Mouse (Mus musculus) layer of hippocampus, postnatal 14 days (tissue): ENCODE results near the gene C1s1. TPM values are rescaled to one million over a fixed set of nuclear protein-coding genes. Genes with fewer than 3 reads are reported as not detected.
"Not testable (repeated sequence)": the region's sequence is repeated elsewhere in the genome, so short reads cannot be mapped to it uniquely, and the experiment has no call there.

ENCODE experiments used
- DNase-seq, 2 experiments: peaks; one replicate each; pipeline ENCODE4 v3.0.0; 2021 to 2022; ENCODE audit warnings: low spot score in 2 of 2, mixed read lengths in 1 of 2
- long read RNA-seq, 2 experiments: library from polyadenylated mRNA; stranded (forward); transcript quantifications; one replicate each; pipeline ENCODE4 v2.0.0; 2021
- total RNA-seq, 2 experiments: library from RNA; stranded (reverse); gene quantifications; 2 replicates each; pipeline ENCODE4 v1.2.3; 2021

The C1s1 gene
- 1 to 10 TPM; 1.7 to 2.2 TPM for total RNA-seq
- long read RNA-seq, experiment 1: 0 reads
- long read RNA-seq, experiment 2: 0 reads

DNA sequence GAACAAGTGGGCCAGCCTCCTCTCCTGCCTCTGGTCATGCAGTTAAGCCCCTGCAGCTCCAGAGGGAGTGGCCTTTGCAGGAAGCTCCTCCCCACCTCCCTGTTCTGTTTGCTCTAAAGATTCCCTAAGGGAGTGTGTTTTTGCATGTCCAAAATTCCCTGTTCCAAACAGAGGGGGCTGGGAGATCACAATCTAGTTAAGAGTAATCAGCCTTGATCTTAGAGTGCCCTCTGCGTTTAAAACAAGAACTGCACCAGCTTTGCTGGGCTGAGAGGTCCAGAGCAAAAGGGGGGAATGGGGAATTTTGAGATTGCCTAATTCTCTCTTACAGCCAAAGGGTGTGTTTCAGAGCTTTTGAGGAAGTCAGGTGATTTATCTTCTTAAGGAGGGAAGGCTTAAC lies at the start of gene C1s1:
Gene C1s1 (minus strand): TSS at position 76 of the 400 bp plus-strand sequence.
- peak; percentile 25 to 44 for DNase-seq

DNA sequence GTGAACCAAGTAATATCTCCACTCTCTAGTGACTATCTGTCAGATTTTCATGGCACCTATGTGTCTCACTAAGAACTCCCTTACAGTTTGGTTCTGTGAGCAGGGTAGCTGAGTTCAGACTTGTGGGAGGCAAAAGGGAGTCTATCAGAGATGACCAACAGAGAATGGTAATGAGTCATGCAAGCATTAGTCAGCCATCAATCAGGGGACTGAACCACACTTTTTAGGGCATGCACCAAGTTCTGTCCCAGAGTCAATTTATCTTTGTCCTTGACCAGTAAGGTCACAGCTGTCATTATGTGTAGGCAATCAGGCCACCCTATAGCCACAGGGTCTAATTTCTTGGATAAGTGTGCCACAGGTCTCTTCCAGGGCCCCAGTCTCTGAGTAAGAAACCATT lies 46.6 kb upstream of the C1s1 start:
- DNase-seq: no peak

DNA sequence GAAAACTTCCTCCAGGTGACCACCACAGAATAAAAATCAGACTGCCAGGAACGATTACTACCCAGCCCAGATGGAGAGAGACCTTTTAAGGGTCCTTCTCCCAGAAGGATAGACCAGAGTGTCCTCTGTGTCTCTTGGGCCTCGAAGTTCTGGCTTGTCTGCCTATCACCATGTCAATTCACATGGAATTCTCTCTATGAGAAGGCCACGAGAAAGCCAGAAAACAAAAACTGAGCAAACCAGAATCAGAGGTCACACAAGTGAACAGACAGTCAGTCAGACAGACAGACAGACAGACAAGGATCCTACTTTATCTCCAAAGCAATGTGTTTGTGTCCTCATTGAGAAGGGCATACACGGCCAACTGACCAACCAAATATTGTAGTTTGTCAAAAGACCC lies 44.1 kb upstream of the C1s1 start:
- no peak for DNase-seq

- no peak for DNase-seq
Measured at GRCm38 (mm10) chr6:124585761-124586160, 43.6 kb upstream of the C1s1 start.

DNA sequence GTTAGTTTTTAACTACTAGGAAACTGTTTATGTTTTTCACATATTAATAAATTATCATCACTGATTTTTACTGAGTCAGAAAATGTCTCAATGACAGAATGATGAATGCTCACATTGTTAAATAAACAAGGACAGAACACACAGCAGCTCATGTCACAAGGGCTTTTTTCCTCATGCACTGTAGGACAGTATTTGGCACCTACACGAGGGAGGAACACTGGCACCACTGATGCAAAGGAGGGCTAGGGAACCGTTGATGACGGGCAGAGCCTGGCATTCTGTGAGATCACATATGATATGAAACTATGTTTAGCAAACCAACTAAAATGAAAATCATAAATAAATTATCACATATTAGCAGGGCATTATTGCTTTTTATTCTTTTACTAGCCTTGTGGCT lies 42.8 kb upstream of the C1s1 start:
- DNase-seq: no peak

DNA sequence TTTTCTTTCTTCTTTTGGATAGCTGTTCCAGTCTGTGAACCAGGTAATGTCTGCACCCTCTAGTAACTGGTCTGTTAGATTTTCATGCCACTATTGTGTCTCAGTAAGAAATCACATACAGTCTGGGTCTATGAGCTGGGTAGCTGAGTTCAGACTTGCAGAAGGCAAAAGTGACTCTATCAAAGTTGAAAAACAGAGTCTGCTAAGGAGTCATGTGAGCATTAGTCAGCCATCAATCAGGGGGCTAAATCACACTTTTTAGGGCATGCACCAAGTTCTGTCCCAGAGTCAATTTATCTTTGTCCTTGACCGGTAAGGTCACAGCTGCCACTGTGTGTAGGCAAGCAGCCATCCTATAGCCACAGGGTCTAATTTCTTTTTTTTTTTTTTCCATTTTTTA lies 40.1 kb upstream of the C1s1 start:
- DNase-seq: no peak

DNA sequence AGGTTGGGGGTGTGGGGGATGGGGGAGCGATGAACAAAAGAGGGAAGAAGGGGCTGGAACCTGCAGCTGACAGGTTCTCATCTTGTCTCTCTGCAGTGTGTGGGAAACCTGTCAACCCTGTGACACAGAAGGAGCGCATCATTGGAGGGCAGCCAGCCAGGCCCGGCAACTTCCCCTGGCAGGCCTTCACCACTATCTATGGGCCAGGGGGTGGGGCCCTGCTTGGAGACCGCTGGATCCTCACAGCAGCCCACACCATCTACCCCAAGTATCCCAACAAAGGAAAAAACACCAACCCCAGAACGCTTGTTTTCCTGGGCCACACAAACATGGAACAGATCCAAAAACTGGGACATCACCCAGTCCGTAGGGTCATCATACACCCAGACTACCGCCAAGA lies 38.0 kb upstream of the C1s1 start:
- DNase-seq: not testable (repeated sequence)

DNA sequence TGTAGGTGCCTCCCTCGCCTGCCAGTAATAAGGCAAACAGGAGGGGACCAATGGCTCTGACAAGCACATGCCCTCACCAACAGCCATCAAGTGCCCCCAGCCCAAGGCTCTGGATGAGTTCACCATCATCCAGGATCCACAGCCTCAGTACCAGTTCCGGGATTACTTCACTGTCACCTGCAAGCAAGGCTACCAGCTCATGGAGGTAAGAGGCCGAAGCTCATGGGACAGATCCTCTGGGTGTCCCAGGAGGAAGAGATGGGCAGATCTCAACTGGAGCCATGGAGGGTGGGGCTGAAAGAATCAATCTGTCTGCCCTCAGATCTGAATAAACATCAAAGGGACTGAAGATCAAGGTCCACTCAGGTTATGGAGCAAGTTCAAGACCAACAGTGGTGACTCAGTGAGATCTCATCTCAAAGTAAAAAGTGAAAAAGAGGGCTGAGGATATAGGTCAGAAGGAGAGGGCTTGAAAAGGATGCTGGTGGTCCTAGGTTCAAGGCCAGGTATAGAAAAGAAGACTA lies 33.1 kb upstream of the C1s1 start:
- not testable (repeated sequence) for DNase-seq

DNA sequence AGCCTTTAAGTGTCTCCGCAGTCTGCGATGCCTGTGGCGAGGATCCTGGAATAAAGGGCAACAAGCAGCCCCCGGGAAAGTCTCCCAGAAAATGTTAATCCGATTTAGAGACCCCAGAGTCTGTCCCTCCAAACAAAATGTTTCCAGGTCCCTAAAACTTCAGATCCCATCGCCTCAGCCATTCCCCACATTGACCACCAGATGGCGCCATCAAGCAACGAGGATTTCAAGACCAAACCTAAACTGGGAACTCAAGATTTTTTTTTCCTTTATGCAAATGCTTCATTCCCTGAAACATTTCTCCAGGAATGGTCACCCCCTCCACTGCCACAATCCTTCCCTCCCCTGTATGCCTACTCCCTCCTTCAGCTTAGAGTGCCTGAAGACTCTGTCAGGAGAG lies 27.9 kb upstream of the C1s1 start, which contains the start of gene C1rb:
Gene C1rb (plus strand): TSS at position 269 of the 400 bp plus-strand sequence.
- peak; percentile 60 to 61 for DNase-seq

- not testable (repeated sequence) for DNase-seq
Measured at GRCm38 (mm10) chr6:124561611-124562010, 19.5 kb upstream of the C1s1 start.

GRCm38 (mm10) chr6:124561156-124561555 lies 19.0 kb upstream of the C1s1 start:
- DNase-seq: not testable (repeated sequence)

- not testable (repeated sequence) for DNase-seq
Measured at GRCm38 (mm10) chr6:124555956-124556355, 13.8 kb upstream of the C1s1 start.

DNA sequence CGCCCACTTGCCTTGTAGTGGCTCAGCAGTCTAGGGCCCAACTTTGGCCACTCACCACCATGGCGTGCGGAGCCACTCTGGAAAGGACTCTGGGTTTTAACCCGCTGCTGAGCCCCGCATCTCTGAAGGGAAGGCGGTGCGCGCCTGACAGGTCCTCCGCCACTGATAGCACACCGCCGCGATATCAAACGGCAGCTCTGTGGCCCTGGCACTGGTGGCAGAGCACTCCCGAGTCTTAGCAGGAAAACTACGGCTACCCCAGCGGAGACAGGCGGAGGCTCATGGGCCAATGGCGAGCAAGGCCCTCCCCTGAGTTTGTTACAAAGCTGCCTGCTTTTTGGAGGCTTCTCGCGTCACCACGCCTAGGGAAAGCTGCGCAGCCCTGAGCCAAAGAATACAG lies 10.6 kb upstream of the C1s1 start:
- no peak for DNase-seq

DNA sequence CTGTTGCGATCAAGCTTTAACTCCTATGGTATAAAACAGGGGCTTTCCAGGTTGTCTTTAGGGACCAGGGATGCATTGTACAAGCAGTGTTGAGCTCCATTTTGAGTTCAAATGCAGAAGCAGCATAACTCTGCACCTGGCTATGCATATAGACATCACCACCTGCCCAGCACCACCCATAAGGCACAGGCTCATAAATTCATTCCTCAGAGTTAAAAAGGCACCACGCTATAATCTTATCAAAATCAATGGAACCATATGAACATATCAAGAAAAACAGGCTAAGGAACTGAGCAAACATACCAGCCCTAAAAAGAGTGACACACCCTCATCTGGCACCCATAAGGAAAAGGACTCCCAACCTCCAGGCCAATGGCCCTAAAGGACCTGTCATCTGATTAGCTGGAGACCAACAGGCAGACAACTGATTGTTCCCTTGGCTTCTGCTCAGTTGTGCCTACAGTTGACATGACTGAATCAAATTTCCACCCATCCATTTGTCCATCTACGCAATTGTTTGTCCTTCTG lies 6.9 kb upstream of the C1s1 start:
- no peak for DNase-seq

- DNase-seq: not testable (repeated sequence)
Measured at GRCm38 (mm10) chr6:124547979-124548378, 5.8 kb upstream of the C1s1 start.

- DNase-seq: no peak
Measured at GRCm38 (mm10) chr6:124545425-124545824, 3.3 kb upstream of the C1s1 start.

DNA sequence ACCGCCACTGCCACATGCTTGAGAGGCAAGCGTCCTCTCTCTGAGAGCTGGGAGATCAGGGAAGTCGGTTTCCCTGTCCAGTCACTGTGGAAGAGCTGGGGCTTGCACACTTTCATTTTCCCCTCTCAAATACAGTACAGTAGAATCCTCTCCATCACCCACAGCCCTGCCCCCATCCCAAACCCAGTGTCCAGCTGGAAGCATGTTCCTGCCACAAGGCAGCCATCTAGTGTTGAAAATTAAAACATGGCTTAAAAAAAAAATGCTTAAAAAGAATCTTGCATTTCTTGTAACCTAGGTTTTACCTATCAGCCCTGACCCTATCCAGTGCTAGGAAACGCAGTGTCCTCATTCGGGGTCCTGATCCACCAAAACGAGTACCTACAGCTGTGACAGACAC lies 2.3 kb upstream of the C1s1 start:
- no peak for DNase-seq

- DNase-seq: not testable (repeated sequence)
Measured at GRCm38 (mm10) chr6:124541176-124541575, 983 bp downstream of the C1s1 start.

- DNase-seq: not testable (repeated sequence)
Measured at GRCm38 (mm10) chr6:124536125-124536829, 5.9 kb downstream of the C1s1 start.

- no peak for DNase-seq
Measured at GRCm38 (mm10) chr6:124531077-124531476, 11.1 kb downstream of the C1s1 start.

GRCm38 (mm10) chr6:124527881-124528280 lies 14.3 kb downstream of the C1s1 start:
- no peak for DNase-seq

- peak; percentile 11 to 18 for DNase-seq
Measured at GRCm38 (mm10) chr6:124522082-124522481, 20.1 kb downstream of the C1s1 start.

DNA sequence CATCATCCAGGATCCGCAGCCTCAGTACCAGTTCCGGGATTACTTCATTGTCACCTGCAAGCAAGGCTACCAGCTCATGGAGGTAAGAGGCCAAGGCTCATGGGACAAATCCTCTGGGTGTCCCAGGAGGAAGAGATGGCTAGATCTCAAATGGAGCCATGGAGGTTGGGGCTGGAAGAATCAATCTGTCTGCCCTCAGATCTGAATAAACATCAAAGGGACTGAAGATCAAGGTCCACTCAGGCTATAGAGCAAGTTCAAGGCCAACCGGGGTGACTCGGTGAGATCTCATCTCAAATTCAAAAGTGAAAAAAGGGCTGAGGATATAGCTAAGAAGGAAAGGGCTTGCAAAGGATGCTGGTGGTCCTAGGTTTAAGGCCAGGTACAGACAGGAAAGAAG lies 24.4 kb downstream of the C1s1 start:
- not testable (repeated sequence) for DNase-seq
